Mouse (Mus musculus) adrenal gland, postnatal 10 days (tissue): ENCODE results near the gene Coro1c. TPM values are rescaled to one million over a fixed set of nuclear protein-coding genes. Genes with fewer than 3 reads are reported as not detected.

Experiments
- DNase-seq: peaks from one replicate; pipeline ENCODE4 v3.0.0; 2021; ENCODE audit warnings: mixed read lengths
- total RNA-seq, 2 experiments: library from RNA; stranded (reverse); gene quantifications; 2 replicates each; pipeline ENCODE4 v1.2.3; 2021

The Coro1c gene
- total RNA-seq, 2 experiments from 2014 or later = 66.4 to 78.9 TPM

GRCm38 (mm10) chr5:113924608-113925007 lies 16.1 kb upstream of the Coro1c start:
- no peak for DNase-seq

- DNase-seq = no peak
These were observed 13.0 kb upstream of the Coro1c start for GRCm38 (mm10) chr5:113921310-113922166.

- no peak for DNase-seq
These were observed 10.5 kb upstream of the Coro1c start for GRCm38 (mm10) chr5:113919060-113919459.

- peak; percentile 30 for DNase-seq
These were observed 10.1 kb upstream of the Coro1c start for GRCm38 (mm10) chr5:113918654-113919053.

- no peak for DNase-seq
These were observed 2.1 kb upstream of the Coro1c start for GRCm38 (mm10) chr5:113910705-113911104.

- DNase-seq = no peak
These were observed 1.6 kb upstream of the Coro1c start for GRCm38 (mm10) chr5:113910065-113910701.

- DNase-seq = peak; percentile 75
These were observed 581 bp downstream of the Coro1c start for GRCm38 (mm10) chr5:113907786-113908567.

GRCm38 (mm10) chr5:113906958-113907735 lies 1.4 kb downstream of the Coro1c start:
- DNase-seq = peak; percentile 62

- DNase-seq = no peak
These were observed 3.6 kb downstream of the Coro1c start for GRCm38 (mm10) chr5:113904987-113905386.

- no peak for DNase-seq
These were observed 5.6 kb downstream of the Coro1c start for GRCm38 (mm10) chr5:113902983-113903382.

- no peak for DNase-seq
These were observed 6.5 kb downstream of the Coro1c start for GRCm38 (mm10) chr5:113902017-113902416.

GRCm38 (mm10) chr5:113901074-113901571 lies 7.4 kb downstream of the Coro1c start:
- no peak for DNase-seq

- no peak for DNase-seq
These were observed 9.0 kb downstream of the Coro1c start for GRCm38 (mm10) chr5:113899543-113899942.

GRCm38 (mm10) chr5:113892005-113892404 lies 16.6 kb downstream of the Coro1c start:
- no peak for DNase-seq

GRCm38 (mm10) chr5:113890874-113891273 lies 17.7 kb downstream of the Coro1c start:
- no peak for DNase-seq

GRCm38 (mm10) chr5:113889912-113890311 lies 18.6 kb downstream of the Coro1c start:
- no peak for DNase-seq

- DNase-seq = no peak
These were observed 19.2 kb downstream of the Coro1c start for GRCm38 (mm10) chr5:113889181-113889906.

GRCm38 (mm10) chr5:113888186-113888795 lies 20.3 kb downstream of the Coro1c start:
- DNase-seq = no peak

- peak; percentile 62 for DNase-seq
These were observed 21.4 kb downstream of the Coro1c start for GRCm38 (mm10) chr5:113887132-113887531.

GRCm38 (mm10) chr5:113885623-113886022 lies 22.9 kb downstream of the Coro1c start:
- no peak for DNase-seq

GRCm38 (mm10) chr5:113884750-113885149 lies 23.8 kb downstream of the Coro1c start:
- no peak for DNase-seq
